Mouse (Mus musculus) heart, postnatal 0 days (tissue): ENCODE data around the gene Tpcn1.

ENCODE experiments used
- CTCF ChIP-seq: IDR thresholded peaks from 2 replicates; pipeline ENCODE4 v1.5.1; 2016; ENCODE audit warnings: antibody characterized with exemption, control low read depth, low read depth
- EP300 ChIP-seq: IDR thresholded peaks from 2 replicates; pipeline ENCODE4 v1.6.1; 2016; ENCODE audit warnings: antibody characterized with exemption, low read depth

DNA sequence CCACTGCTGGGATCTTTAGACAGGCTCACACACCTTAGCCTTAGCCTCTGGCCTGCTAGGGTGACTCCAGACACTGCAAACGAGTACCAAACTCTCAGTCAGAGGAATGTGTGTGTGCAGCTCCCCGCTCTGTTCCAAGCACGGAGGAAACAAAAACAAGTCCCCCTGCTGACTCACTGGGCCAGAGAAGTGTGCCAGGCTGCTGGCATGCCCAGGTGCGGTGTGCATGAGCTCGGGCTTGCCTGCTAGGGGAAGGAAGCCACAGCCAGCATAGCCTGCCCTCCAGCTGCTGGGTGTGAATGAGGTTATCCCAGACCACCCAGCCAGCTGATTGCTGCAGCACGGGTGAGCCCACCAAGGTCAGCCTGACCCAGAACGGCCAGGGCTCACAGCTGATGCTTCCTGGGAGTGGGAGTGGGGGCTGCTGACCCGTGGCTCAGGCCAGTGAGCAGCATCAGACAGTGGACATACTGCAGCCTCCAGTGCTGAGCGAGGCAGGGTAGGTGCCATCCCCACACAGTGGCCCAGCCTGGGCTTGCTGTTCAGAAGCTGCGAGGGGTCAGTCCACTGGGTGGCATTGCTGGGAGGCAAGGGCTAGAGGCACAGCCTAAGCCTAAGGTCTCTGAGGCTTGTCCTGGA lies 93.3 kb downstream of the Tpcn1 start:
- no peak for TF ChIP-seq CTCF
- no peak for TF ChIP-seq EP300
